Mouse (Mus musculus) olfactory bulb, adult 2 months (tissue): ENCODE measurements at regions not wholly inside any gene's neighbourhood (a gene's known extent, or its start where the extent isn't known, plus 50 kb on each side); places are given as distances from the start of the nearest gene placed in this dataset.

Experiments
- CTCF ChIP-seq: fragments of 200-500 bp; IDR thresholded peaks from 2 replicates; pipeline ENCODE4 v1.5.1; 2012; ENCODE audit warnings: low read depth, mild to moderate bottlenecking, low read length, moderate library complexity; ENCODE audit not compliant: insufficient read depth
- POLR2A ChIP-seq: fragments of 200-500 bp; IDR thresholded peaks from 2 replicates; pipeline ENCODE4 v1.6.1; 2012; ENCODE audit warnings: mild to moderate bottlenecking, low read depth, low read length, moderate library complexity; ENCODE audit not compliant: insufficient read depth

- no peak for TF ChIP-seq POLR2A
- no peak for TF ChIP-seq CTCF
These were observed 509.7 kb downstream of the Arl4a start for GRCm38 (mm10) chr12:39528121-39528520.
